Mouse (Mus musculus) forelimb bud, embryonic 11.5 days (tissue): ENCODE measurements at regions not wholly inside any gene's neighbourhood (a gene's known extent, or its start where the extent isn't known, plus 50 kb on each side); places are given as distances from the start of the nearest gene placed in this dataset.
A peak's percentile ranks its signal among the peaks of the same experiment; 100 is the strongest.

Experiments used
- DNase-seq: peaks from one replicate; pipeline ENCODE4 v3.0.0-alpha.2; 2012; ENCODE audit warnings: low read depth, low spot score

- DNase-seq, result no peak
Measured at GRCm38 (mm10) chr1:73230611-73231010, 214.9 kb upstream of the Tnp1 start.

GRCm38 (mm10) chr1:73227246-73227645 is 211.5 kb upstream of the Tnp1 start:
- DNase-seq, result no peak

- DNase-seq, result no peak
Measured at GRCm38 (mm10) chr1:73221863-73222262, 206.2 kb upstream of the Tnp1 start.

GRCm38 (mm10) chr1:73214305-73214946 is 198.7 kb upstream of the Tnp1 start:
- DNase-seq, result no peak

- no peak for DNase-seq
Measured at GRCm38 (mm10) chr1:73207421-73207820, 191.7 kb upstream of the Tnp1 start.

- DNase-seq, result no peak
Measured at GRCm38 (mm10) chr1:73205788-73206187, 190.1 kb upstream of the Tnp1 start.

GRCm38 (mm10) chr1:73200112-73200511 is 184.4 kb upstream of the Tnp1 start:
- DNase-seq, result no peak

GRCm38 (mm10) chr1:73190832-73191231 is 175.1 kb upstream of the Tnp1 start:
- peak; percentile 49 for DNase-seq

- DNase-seq, result no peak
Measured at GRCm38 (mm10) chr1:73188796-73189195, 173.1 kb upstream of the Tnp1 start.

- DNase-seq, result no peak
Measured at GRCm38 (mm10) chr1:73184477-73184876, 168.8 kb upstream of the Tnp1 start.

- DNase-seq, result no peak
Measured at GRCm38 (mm10) chr1:73178810-73179209, 163.1 kb upstream of the Tnp1 start.

GRCm38 (mm10) chr1:73177076-73177475 is 161.4 kb upstream of the Tnp1 start:
- DNase-seq, result no peak

GRCm38 (mm10) chr1:73170668-73171008 is 154.9 kb upstream of the Tnp1 start:
- peak; percentile 28 for DNase-seq

- DNase-seq, result no peak
Measured at GRCm38 (mm10) chr1:73169929-73170667, 154.4 kb upstream of the Tnp1 start.

GRCm38 (mm10) chr1:73169077-73169869 is 153.6 kb upstream of the Tnp1 start:
- DNase-seq, result no peak

GRCm38 (mm10) chr1:73160199-73160598 is 144.5 kb upstream of the Tnp1 start:
- no peak for DNase-seq

- DNase-seq, result no peak
Measured at GRCm38 (mm10) chr1:73159405-73159976, 143.8 kb upstream of the Tnp1 start.

GRCm38 (mm10) chr1:73153438-73154097 is 137.9 kb upstream of the Tnp1 start:
- DNase-seq, result no peak

- no peak for DNase-seq
Measured at GRCm38 (mm10) chr1:73149926-73150325, 134.2 kb upstream of the Tnp1 start.

- DNase-seq, result no peak
Measured at GRCm38 (mm10) chr1:73142845-73143244, 127.1 kb upstream of the Tnp1 start.

- no peak for DNase-seq
Measured at GRCm38 (mm10) chr1:73140557-73141345, 125.0 kb upstream of the Tnp1 start.
